In genomic region chr2:6162366-6163040, GRCm38 (mm10) we compare ENCODE assay signal across 8 mouse cellular contexts. TPM values are rescaled to one million over a fixed set of nuclear protein-coding genes. Genes with fewer than 3 reads are reported as not detected.
DNase-seq lines count a peak whose midpoint lies in the region; ATAC-seq and TF ChIP-seq lines count a peak whose summit lies in the region.

No protein-coding gene starts in this region.

- no peaks in the 10 kb centered on the region for H3K36me3 ChIP-seq in ES-Bruce4 (ENCODE audit: control insufficient read depth, insufficient read depth, low read length, poor library complexity, severe bottlenecking)
- H3K36me3 ChIP-seq in limb, embryonic 15.5 days = no peaks in the 10 kb centered on the region
- H3K36me3 ChIP-seq in stomach, embryonic 16.5 days (ENCODE audit: control insufficient read depth, insufficient read depth, low read length) = no peaks in the 10 kb centered on the region
- no peaks in the 10 kb centered on the region for H3K36me3 ChIP-seq in hindbrain, embryonic 12.5 days

- no peak for DNase-seq in MN1 (ENCODE audit: low spot score)
- DNase-seq in B cell, adult 2 months = no peak
- DNase-seq in cerebellum, adult 11-12 months = no peak

- H3K4me1 ChIP-seq in ES-Bruce4 (ENCODE audit: control insufficient read depth, insufficient read depth, low read length) = peaks cover 10% of the 10 kb centered on the region
- H3K4me1 ChIP-seq in limb, embryonic 15.5 days = peaks cover 15% of the 10 kb centered on the region
- peaks cover 11% of the 10 kb centered on the region for H3K4me1 ChIP-seq in stomach, embryonic 16.5 days (ENCODE audit: control insufficient read depth, insufficient read depth, low read length)
- 0 out of 2 replicates have a peak, but pooled peaks cover 5% of the 10 kb centered on the region for H3K4me1 ChIP-seq in hindbrain, embryonic 12.5 days

- peak; percentile 40; the same call in 1 of the 2 replicates for TF ChIP-seq EP300 in ES-Bruce4 (IDR thresholded peaks at IDR 0.05; ENCODE audit: insufficient read depth, low read depth, low read length)

- no peak overlapping the region for H3K27ac ChIP-seq in ES-Bruce4 (ENCODE audit: insufficient read depth, low read length)
- H3K27ac ChIP-seq in limb, embryonic 15.5 days = peak overlapping the region; percentile 22; the same call in 1 of the 2 replicates
- peak overlapping the region; percentile 75 for H3K27ac ChIP-seq in stomach, embryonic 16.5 days (ENCODE audit: low read length)
- no peak overlapping the region for H3K27ac ChIP-seq in hindbrain, embryonic 12.5 days

- H3K9me3 ChIP-seq in ES-Bruce4 (replicated peaks; ENCODE audit: control insufficient read depth, insufficient read depth, low read length, poor library complexity, severe bottlenecking) = no peaks in the 10 kb centered on the region
- H3K9me3 ChIP-seq in limb, embryonic 15.5 days = no peaks in the 10 kb centered on the region
- no peaks in the 10 kb centered on the region for H3K9me3 ChIP-seq in stomach, embryonic 16.5 days (replicated peaks; ENCODE audit: control insufficient read depth, low read length)
- H3K9me3 ChIP-seq in hindbrain, embryonic 12.5 days (replicated peaks) = no peaks in the 10 kb centered on the region

- TF ChIP-seq CTCF in ES-Bruce4 (IDR thresholded peaks at IDR 0.05; ENCODE audit: low read depth, low read length) = no peak

- 32% methylated on average over 6 of the region's 6 CpGs for WGBS in limb, embryonic 15.5 days
- 30% methylated on average over 6 of the region's 6 CpGs for WGBS in stomach, embryonic 16.5 days
- WGBS in hindbrain, embryonic 12.5 days = 65% methylated on average over 6 of the region's 6 CpGs

- no peak for TF ChIP-seq POLR2A in ES-Bruce4 (IDR thresholded peaks at IDR 0.05; ENCODE audit: insufficient read depth, low read length)

- H3K27me3 ChIP-seq in ES-Bruce4 (ENCODE audit: control insufficient read depth, insufficient read depth, low read length, poor library complexity, severe bottlenecking) = no peaks in the 10 kb centered on the region
- no peaks in the 10 kb centered on the region for H3K27me3 ChIP-seq in limb, embryonic 15.5 days
- no peaks in the 10 kb centered on the region for H3K27me3 ChIP-seq in stomach, embryonic 16.5 days (ENCODE audit: control insufficient read depth, insufficient read depth, low read length)
- no peaks in the 10 kb centered on the region for H3K27me3 ChIP-seq in hindbrain, embryonic 12.5 days

- no peak overlapping the region for H3K9ac ChIP-seq in ES-Bruce4 (ENCODE audit: low read depth, poor library complexity, severe bottlenecking)
- H3K9ac ChIP-seq in limb, embryonic 15.5 days = no peak overlapping the region
- no peak overlapping the region for H3K9ac ChIP-seq in stomach, embryonic 16.5 days (ENCODE audit: low read length)
- no peak overlapping the region for H3K9ac ChIP-seq in hindbrain, embryonic 12.5 days

- H3K4me2 ChIP-seq in limb, embryonic 15.5 days = no peak overlapping the region
- no peak overlapping the region for H3K4me2 ChIP-seq in stomach, embryonic 16.5 days (ENCODE audit: low read depth, low read length)
- no peak overlapping the region for H3K4me2 ChIP-seq in hindbrain, embryonic 12.5 days (replicated peaks)

- H3K4me3 ChIP-seq in ES-Bruce4 (ENCODE audit: low read depth, low read length) = no peak overlapping the region
- H3K4me3 ChIP-seq in limb, embryonic 15.5 days = no peak overlapping the region
- H3K4me3 ChIP-seq in stomach, embryonic 16.5 days (replicated peaks; ENCODE audit: low read length) = no peak overlapping the region
- H3K4me3 ChIP-seq in hindbrain, embryonic 12.5 days = no peak overlapping the region

- peak; percentile 81 for ATAC-seq in common myeloid progenitor, adult 5-6 weeks (replicated peaks; ENCODE audit: low read depth, poor library complexity, severe bottlenecking)
- ATAC-seq in limb, embryonic 15.5 days (ENCODE audit: insufficient number of reproducible peaks, low FRiP score, low TSS enrichment, low read depth) = peak; percentile 51; the same call in 1 of the 2 replicates
- peak; percentile 89 for ATAC-seq in stomach, embryonic 16.5 days (ENCODE audit: insufficient read depth, low FRiP score)
- ATAC-seq in hindbrain, embryonic 12.5 days (ENCODE audit: low FRiP score) = no peak

RNA-seq across cellular contexts. Expression of gene Proser2, which starts 32.5 kb away (rescaled TPM):
- polyA plus RNA-seq in ES-Bruce4 (2011; ENCODE audit: insufficient read depth, insufficient read length, low read depth, missing spikeins) = 5.2 and 5.9 TPM in 2 replicates
- 0.64 and 1.0 TPM in 2 replicates for total RNA-seq in common myeloid progenitor, adult 5-6 weeks (2017)
- 17.5 and 18.5 TPM in 2 replicates for polyA plus RNA-seq in limb, embryonic 15.5 days (2015; fragmentation: Nextera tagmentation; extraction: Ambion mirVana)
- polyA plus RNA-seq in stomach, embryonic 16.5 days (2015; fragmentation: Nextera tagmentation; extraction: Ambion mirVana) = 29.0 and 34.5 TPM in 2 replicates
- 6.4 and 6.6 TPM in 2 replicates for polyA plus RNA-seq in hindbrain, embryonic 12.5 days (2016; fragmentation: Nextera tagmentation; extraction: Ambion mirVana)

RNA-seq across cellular contexts. Expression of gene Echdc3, which starts 50.3 kb away (rescaled TPM):
- 1.5 TPM in 2 replicates for polyA plus RNA-seq in ES-Bruce4 (2011; ENCODE audit: insufficient read depth, insufficient read length, low read depth, missing spikeins)
- 0.78 TPM in 1 of 2 replicates, not detected in the other for total RNA-seq in common myeloid progenitor, adult 5-6 weeks (2017)
- 6.0 and 6.1 TPM in 2 replicates for polyA plus RNA-seq in limb, embryonic 15.5 days (2015; fragmentation: Nextera tagmentation; extraction: Ambion mirVana)
- polyA plus RNA-seq in stomach, embryonic 16.5 days (2015; fragmentation: Nextera tagmentation; extraction: Ambion mirVana) = 12.1 and 13.6 TPM in 2 replicates
- 2.8 and 3.0 TPM in 2 replicates for polyA plus RNA-seq in hindbrain, embryonic 12.5 days (2016; fragmentation: Nextera tagmentation; extraction: Ambion mirVana)

Comparison
In these comparisons a context has a peak if more than half of its experiments do, and no peak if none do; other contexts are left out.
1. H3K27ac ChIP-seq: peak in limb, embryonic 15.5 days (single experiment) and stomach, embryonic 16.5 days (single experiment); none in ES-Bruce4 (single experiment) and hindbrain, embryonic 12.5 days (single experiment).